Mouse (Mus musculus) lung, adult 2 months (tissue): ENCODE data around the gene Zbtb20. TPM values are rescaled to one million over a fixed set of nuclear protein-coding genes. Genes with fewer than 3 reads are reported as not detected.

Experiments
- DNase-seq: peaks from one replicate; pipeline ENCODE4 v3.0.0; 2022
- H3K4me1 ChIP-seq: fragments of 200-500 bp; 2 replicates; pipeline ENCODE4 v1.6.1; 2011; ENCODE audit warnings: low read length; ENCODE audit not compliant: control insufficient read depth, insufficient read depth
- H3K4me3 ChIP-seq: fragments of 200-500 bp; replicated peaks from 2 replicates; pipeline ENCODE3; 2011; ENCODE audit warnings: low read depth, mild to moderate bottlenecking, control low read depth, low read length; ENCODE audit errors: extremely low read depth
- CTCF ChIP-seq: fragments of 200-500 bp; IDR thresholded peaks from 2 replicates; pipeline ENCODE4 v1.5.1; 2011; ENCODE audit warnings: mild to moderate bottlenecking, low read length, control low read depth; ENCODE audit not compliant: insufficient read depth
- POLR2A ChIP-seq: fragments of 200-500 bp; IDR thresholded peaks from 2 replicates; pipeline ENCODE4 v1.6.1; 2011; ENCODE audit warnings: low read depth, mild to moderate bottlenecking, control low read depth, low read length, borderline replicate concordance; ENCODE audit errors: extremely low read depth
- WGBS: fragments of 180-500 bp; shearing (Covaris S2); methylation state at CpG from one replicate; pipeline ENCODE4 v1.1.7; 2018; 5-methylcytosine and 5-hydroxymethylcytosine counted together
- polyA plus RNA-seq: library from polyadenylated mRNA; depleted of rRNA; stranded (reverse); fragments of >200 nt; gene quantifications from 2 replicates; pipeline ENCODE4 v1.2.3, GENCODE M21; 2012

The Zbtb20 gene
- polyA plus RNA-seq, 1 experiment = 30.7 TPM

DNA sequence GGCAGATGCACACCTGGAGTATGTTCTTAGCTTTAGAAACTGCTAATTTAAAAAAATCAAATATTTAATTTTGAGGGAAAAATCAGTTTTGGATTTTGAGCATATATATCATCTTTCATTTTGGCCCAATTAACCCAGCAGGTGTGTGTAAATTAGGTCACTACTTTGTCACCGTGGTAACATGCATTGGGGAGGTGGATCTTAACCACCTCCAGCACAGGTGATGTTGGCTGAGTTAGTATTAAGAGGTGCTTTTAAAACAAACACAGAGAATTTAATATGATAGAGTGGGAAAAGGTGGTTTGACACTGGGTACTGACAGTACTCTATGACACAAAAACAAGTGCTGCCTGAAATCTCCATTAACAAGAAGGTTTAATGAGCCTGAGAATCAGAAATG, 218.5 kb downstream of the Zbtb20 start:
- TF ChIP-seq POLR2A (no peak), CTCF (no peak)
- DNase-seq = no peak
- Histone ChIP-seq H3K4me1 (no peaks in the 10 kb centered on the region), H3K4me3 (no peak overlapping the region)
- 86% methylated on average over 1 of the region's 1 CpGs for WGBS

DNA sequence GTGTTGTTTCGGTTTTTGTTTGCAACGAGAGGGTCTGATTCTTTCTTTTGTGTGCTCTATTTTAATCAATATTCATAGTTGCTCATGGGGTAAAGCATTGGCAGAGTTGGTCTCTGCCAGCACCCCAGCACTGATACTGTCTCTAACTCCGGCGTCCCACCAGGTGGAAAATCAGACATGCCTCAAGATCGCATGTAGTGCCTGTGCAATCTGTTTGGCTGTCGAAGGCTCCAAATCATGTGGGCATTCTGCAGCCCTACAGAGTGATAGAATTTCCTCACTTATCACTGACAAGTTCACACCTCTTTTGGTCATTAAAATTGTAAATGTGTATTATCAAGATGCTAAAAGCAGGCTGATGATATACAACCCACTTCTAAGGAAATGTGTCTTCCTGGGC, 219.1 kb downstream of the Zbtb20 start:
- DNase-seq = no peak
- no peak for TF ChIP-seq CTCF
- Histone ChIP-seq H3K4me1 (no peaks in the 10 kb centered on the region), H3K4me3 (no peak overlapping the region)
- WGBS = 91% methylated on average over 6 of the region's 6 CpGs

DNA sequence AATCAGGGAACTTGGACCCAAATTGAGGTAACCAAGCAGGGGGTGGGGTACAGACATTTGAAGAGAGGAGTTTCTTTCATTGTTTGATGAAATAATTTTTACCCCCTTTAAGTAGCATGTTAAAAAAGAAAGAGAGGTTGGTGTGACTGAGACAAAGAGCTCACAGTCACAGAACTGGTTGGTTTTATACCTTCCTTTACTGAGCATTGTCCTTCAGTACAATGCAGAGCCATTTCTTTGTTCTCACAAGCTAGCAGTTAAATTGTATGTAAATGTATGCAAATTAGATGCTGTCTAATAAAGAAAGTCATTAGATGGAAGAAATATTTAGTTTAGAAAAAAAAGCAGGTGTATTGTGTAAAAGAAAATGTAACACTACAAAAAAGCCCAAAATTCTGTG, 220.4 kb downstream of the Zbtb20 start:
- Histone ChIP-seq H3K4me1 (no peaks in the 10 kb centered on the region), H3K4me3 (no peak overlapping the region)
- no peak for TF ChIP-seq CTCF
- no peak for TF ChIP-seq POLR2A
- no peak for DNase-seq

DNA sequence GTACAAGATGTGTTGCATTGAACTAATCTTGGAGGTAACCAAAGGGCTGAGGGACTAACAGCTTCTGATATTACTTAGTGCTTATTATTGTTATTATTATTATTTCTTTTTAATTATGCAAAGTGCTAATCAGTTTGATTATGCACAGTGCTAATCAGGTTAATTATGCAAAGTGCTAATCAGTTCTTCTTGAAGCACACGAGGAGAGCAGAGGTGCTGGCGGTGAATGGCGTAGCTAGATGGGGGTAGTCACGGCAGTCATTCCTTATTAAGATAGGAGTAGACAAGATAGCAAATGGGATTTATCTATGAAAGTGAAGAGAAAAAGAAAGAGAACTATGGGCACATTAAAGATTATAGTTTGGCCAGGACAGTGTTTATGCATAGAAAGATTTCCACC, 222.5 kb downstream of the Zbtb20 start:
- TF ChIP-seq CTCF = no peak
- TF ChIP-seq POLR2A = no peak
- no peak overlapping the region for H3K4me3 ChIP-seq
- 92% methylated on average over 4 of the region's 4 CpGs for WGBS
- no peaks in the 10 kb centered on the region for H3K4me1 ChIP-seq
- no peak for DNase-seq

DNA sequence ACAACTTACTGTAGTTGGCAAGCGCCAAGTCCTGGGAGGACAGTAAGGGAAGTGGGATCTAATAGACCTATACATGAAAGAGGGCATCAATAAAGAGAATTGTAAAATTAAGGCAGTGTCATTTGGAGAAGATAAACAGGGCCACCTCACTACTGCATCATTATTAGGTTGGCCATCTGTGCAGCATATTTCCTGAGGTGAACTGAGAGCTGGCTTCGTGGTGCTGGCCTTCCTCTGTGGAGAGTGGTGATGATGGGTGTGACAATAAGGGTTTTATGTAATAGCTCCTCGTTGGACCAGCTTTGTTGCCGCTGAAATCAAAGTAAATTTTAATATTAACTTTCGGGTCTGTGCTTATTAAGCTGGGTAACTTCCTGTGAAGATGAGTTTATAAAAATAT, 223.0 kb downstream of the Zbtb20 start:
- no peak for DNase-seq
- Histone ChIP-seq H3K4me1 (no peaks in the 10 kb centered on the region), H3K4me3 (no peak overlapping the region)
- WGBS = 68% methylated on average over 5 of the region's 5 CpGs
- no peak for TF ChIP-seq CTCF
- TF ChIP-seq POLR2A = no peak

DNA sequence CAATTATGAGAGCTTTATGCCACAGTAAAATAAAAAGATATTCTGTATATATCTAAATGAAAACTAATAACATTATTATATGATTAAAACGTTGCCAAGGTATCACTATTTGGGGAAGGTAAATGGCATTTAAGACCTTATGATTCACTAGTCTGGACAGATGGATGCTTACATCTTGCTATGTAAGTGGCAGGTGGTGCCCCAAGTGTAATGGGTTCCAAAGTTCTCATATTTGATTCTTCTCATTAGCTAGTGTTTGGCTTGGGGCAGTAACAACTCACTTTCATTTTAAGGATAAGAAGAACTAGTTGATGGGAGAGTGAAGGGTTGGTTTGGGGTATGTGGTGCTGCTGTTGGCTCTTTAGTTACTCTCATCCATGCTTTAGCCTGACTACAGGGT, 235.6 kb downstream of the Zbtb20 start:
- WGBS = 75% methylated on average over 1 of the region's 1 CpGs
- no peak for DNase-seq
- Histone ChIP-seq H3K4me1 (peaks cover 4% of the 10 kb centered on the region; the same call in 1 of the 2 replicates), H3K4me3 (no peak overlapping the region)
- TF ChIP-seq CTCF (no peak), POLR2A (no peak)

DNA sequence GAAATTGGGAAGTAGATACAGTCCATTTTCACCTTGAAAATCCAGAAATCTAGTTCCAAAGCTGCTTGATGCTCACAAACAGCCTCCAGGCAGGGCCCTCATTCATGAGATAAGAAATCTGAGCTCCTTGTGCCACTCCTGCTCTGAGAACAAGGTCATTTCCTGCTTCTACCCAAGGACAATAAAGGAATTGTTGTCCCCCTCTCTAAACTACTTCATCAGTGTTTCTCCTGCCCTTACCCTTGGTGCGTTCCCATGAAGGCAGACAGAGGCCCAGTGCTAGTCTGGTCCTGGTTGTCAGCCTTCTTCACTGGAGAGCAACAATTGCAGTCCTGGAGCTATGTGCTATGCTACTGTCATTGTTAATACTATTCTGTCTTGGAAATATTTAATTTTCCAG, 238.3 kb downstream of the Zbtb20 start:
- no peak for DNase-seq
- 63% methylated on average over 1 of the region's 1 CpGs for WGBS

DNA sequence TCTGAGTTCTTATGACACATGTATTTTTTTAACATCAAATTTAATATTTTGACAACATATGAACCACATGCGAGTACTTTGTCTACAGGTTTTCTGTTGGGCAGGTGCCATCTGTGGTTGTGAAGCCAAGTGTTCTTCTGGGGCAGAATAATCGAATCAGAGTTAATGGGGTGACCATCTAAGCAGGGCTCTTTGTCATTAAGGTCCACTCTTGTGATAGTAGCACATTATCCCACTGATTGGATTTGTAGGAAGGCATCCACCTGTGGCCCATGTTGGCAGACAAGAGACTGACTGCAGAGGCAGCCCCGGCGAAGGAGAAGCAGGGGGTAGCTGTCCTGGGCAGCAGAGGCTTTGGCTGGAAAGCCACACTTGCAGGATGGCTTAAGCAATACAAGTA, 254.3 kb downstream of the Zbtb20 start:
- TF ChIP-seq CTCF = no peak
- TF ChIP-seq POLR2A = no peak
- WGBS = 85% methylated on average over 4 of the region's 4 CpGs
- DNase-seq = no peak
- peaks cover 3% of the 10 kb centered on the region for H3K4me1 ChIP-seq
- no peak overlapping the region for H3K4me3 ChIP-seq

More for the DNA sequence above, 238.3 kb downstream of the Zbtb20 start:
- TF ChIP-seq CTCF (no peak), POLR2A (no peak)
- Histone ChIP-seq H3K4me1 (peaks cover 4% of the 10 kb centered on the region; the same call in 1 of the 2 replicates), H3K4me3 (no peak overlapping the region)

DNA sequence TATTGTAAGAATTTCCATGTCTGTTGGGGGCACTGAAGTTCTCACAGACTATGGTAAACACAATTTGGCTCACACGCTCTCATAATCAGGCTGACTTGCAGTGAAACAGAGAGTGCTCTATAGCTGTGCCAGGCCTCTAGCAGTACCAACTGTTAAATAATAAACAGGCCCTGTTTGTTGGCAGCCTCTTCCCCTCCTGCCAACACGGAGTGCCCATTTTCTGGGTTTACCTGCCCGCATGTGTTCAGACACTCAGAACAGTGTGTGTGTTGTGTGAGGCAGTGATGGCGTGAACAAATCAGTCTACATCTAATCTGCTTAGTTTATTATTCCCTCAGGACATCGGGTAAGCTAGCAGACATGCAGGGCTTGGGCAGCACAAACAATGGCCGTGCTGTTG, 254.9 kb downstream of the Zbtb20 start:
- whole genome bisulfite sequencing = 41% methylated on average over 6 of the region's 6 CpGs
- Histone ChIP-seq H3K4me3 (no peak overlapping the region), H3K4me1 (peaks cover 3% of the 10 kb centered on the region)
- no peak for DNase-seq
- TF ChIP-seq POLR2A = no peak
- TF ChIP-seq CTCF = no peak

DNA sequence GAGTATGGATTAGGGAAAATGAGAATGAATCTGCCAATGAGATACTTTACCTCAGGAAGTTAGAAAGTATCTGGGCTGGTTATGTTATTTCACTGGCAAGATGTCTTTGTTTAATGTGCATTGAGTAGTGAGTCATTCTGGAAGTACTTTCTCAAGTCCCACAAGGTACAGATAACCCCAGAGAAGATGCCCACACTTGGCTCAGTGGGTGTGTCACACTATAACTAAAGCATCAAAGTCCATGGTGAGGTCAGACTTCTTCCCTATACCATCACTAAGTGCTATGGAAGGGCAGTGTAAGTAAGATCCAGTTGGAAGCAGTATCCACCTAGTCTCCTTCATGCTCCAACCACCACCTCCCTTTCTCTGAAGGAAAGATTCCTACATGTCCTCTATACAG, 255.4 kb downstream of the Zbtb20 start:
- Histone ChIP-seq H3K4me3 (no peak overlapping the region), H3K4me1 (peaks cover 3% of the 10 kb centered on the region)
- no peak for DNase-seq
- TF ChIP-seq CTCF = no peak
- TF ChIP-seq POLR2A = no peak

DNA sequence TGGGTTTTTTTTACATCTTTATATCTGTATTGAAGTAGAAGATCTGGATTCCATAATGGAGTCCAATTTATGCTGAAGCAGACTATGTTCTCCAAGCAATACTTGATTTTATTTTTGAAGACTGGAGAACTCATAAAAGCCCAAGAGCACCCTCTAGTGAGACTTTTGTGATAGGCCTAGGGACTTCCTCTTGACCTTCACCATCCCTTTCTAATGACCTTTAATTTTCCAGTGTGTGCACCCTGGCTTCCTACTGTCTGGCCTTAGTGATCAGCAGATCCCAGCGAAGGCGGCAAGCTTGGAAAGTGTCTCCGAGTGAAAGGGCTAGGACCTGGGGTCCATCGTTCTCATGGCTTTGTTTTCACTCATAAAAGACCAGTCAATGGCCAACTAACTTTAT, 292.8 kb downstream of the Zbtb20 start:
- 84% methylated on average over 4 of the region's 4 CpGs for WGBS
- TF ChIP-seq POLR2A (no peak), CTCF (peak; percentile 25; the same call in 1 of the 2 replicates)
- Histone ChIP-seq H3K4me1 (no peaks in the 10 kb centered on the region), H3K4me3 (no peak overlapping the region)
- DNase-seq = no peak
